8 mouse cellular contexts compared by ENCODE assay signal in the genomic region with DNA sequence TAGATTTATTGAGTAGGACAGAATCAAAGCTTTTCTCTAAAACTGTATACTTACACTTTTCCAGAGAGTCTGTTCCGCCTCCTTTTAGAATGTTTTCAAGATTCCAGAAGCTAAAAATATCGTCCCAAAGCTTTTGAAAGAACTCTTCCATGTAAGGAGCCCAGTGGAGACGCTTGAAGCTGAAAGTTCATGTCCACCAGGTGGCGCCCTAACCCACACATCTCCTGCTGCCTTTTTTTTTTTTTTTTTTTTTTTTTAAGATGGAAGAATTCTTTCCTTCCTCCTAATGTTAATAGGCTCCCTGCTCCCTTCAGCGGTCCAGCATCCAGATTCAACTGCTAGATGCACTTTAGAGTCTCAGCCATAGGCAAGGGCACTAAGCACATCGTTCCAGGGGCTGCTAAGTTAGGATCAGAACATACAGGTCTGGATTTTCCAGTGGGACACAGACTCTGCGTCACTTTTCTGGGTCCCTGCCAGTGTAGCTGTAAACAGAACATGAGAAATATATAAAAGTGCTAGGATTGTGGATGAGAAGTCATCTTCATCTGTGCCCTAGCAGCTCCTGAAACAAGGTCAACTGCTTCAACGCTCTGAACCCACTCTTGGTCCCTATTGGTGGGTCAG. TPM values are rescaled to one million over a fixed set of nuclear protein-coding genes. Genes with fewer than 3 reads are reported as not detected.
A peak's percentile ranks its signal among the peaks of the same experiment; 100 is the strongest.
DNase-seq lines count a peak whose midpoint lies in the region; ATAC-seq and TF ChIP-seq lines count a peak whose summit lies in the region.

No protein-coding gene starts in this region.

- H3K4me1 ChIP-seq in forebrain, embryonic 10.5 days, result peaks cover 28% of the 10 kb centered on the region
- H3K4me1 ChIP-seq in forebrain, embryonic 13.5 days, result peaks cover 17% of the 10 kb centered on the region
- H3K4me1 ChIP-seq in heart, embryonic 13.5 days, result peaks cover 36% of the 10 kb centered on the region
- no peaks in the 10 kb centered on the region for H3K4me1 ChIP-seq in midbrain, postnatal 0 days (ENCODE audit: insufficient read depth, low read length)
- H3K4me1 ChIP-seq in stomach, embryonic 15.5 days, result peaks cover 21% of the 10 kb centered on the region

- H3K27ac ChIP-seq in forebrain, embryonic 10.5 days, result no peak overlapping the region
- no peak overlapping the region for H3K27ac ChIP-seq in forebrain, embryonic 13.5 days
- peak overlapping the region; percentile 17; the same call in 1 of the 2 replicates for H3K27ac ChIP-seq in heart, embryonic 13.5 days (replicated peaks)
- H3K27ac ChIP-seq in midbrain, postnatal 0 days (ENCODE audit: low read depth, low read length), result no peak overlapping the region
- H3K27ac ChIP-seq in stomach, embryonic 15.5 days, result peak overlapping the region; percentile 40

- H3K27me3 ChIP-seq in forebrain, embryonic 10.5 days (ENCODE audit: poor library complexity, severe bottlenecking), result peaks cover 45% of the 10 kb centered on the region
- peaks cover 35% of the 10 kb centered on the region for H3K27me3 ChIP-seq in forebrain, embryonic 13.5 days
- H3K27me3 ChIP-seq in heart, embryonic 13.5 days (replicated peaks), result no peaks in the 10 kb centered on the region; the same call in 1 of the 2 replicates
- H3K27me3 ChIP-seq in midbrain, postnatal 0 days (ENCODE audit: insufficient read depth, low read length), result peaks cover 4% of the 10 kb centered on the region; the same call in 1 of the 2 replicates
- 0 out of 2 replicates have a peak, but pooled peaks cover 3% of the 10 kb centered on the region for H3K27me3 ChIP-seq in stomach, embryonic 15.5 days (replicated peaks)

- H3K9me3 ChIP-seq in forebrain, embryonic 10.5 days, result no peaks in the 10 kb centered on the region
- no peaks in the 10 kb centered on the region for H3K9me3 ChIP-seq in forebrain, embryonic 13.5 days (replicated peaks)
- H3K9me3 ChIP-seq in heart, embryonic 13.5 days, result no peaks in the 10 kb centered on the region
- H3K9me3 ChIP-seq in midbrain, postnatal 0 days (ENCODE audit: low read length), result no peaks in the 10 kb centered on the region
- H3K9me3 ChIP-seq in stomach, embryonic 15.5 days, result no peaks in the 10 kb centered on the region

- no peak overlapping the region for H3K9ac ChIP-seq in forebrain, embryonic 13.5 days
- no peak overlapping the region; the same call in 1 of the 2 replicates for H3K9ac ChIP-seq in heart, embryonic 13.5 days
- no peak overlapping the region for H3K9ac ChIP-seq in midbrain, postnatal 0 days (replicated peaks; ENCODE audit: low read length, poor library complexity, severe bottlenecking)
- H3K9ac ChIP-seq in stomach, embryonic 15.5 days, result no peak overlapping the region

- no peak overlapping the region for H3K4me2 ChIP-seq in forebrain, embryonic 13.5 days
- peak overlapping the region; percentile 27 for H3K4me2 ChIP-seq in heart, embryonic 13.5 days
- H3K4me2 ChIP-seq in midbrain, postnatal 0 days (ENCODE audit: low read depth, low read length, poor library complexity, severe bottlenecking), result no peak overlapping the region
- no peak overlapping the region for H3K4me2 ChIP-seq in stomach, embryonic 15.5 days

- TF ChIP-seq CTCF in midbrain, postnatal 0 days (IDR thresholded peaks at IDR 0.05), result peak; percentile 85

- no peak overlapping the region for H3K4me3 ChIP-seq in forebrain, embryonic 10.5 days
- no peak overlapping the region for H3K4me3 ChIP-seq in forebrain, embryonic 13.5 days
- no peak overlapping the region for H3K4me3 ChIP-seq in heart, embryonic 13.5 days
- no peak overlapping the region for H3K4me3 ChIP-seq in midbrain, postnatal 0 days (ENCODE audit: low read depth, low read length)
- no peak overlapping the region for H3K4me3 ChIP-seq in stomach, embryonic 15.5 days (replicated peaks)

- WGBS in forebrain, embryonic 10.5 days, result 27% methylated on average over 8 of the region's 8 CpGs
- WGBS in forebrain, embryonic 13.5 days, result 30% methylated on average over 8 of the region's 8 CpGs
- 29% methylated on average over 8 of the region's 8 CpGs for WGBS in heart, embryonic 13.5 days
- WGBS in midbrain, postnatal 0 days, result 27% methylated on average over 8 of the region's 8 CpGs
- 18% methylated on average over 8 of the region's 8 CpGs for WGBS in stomach, embryonic 15.5 days

- peak; percentile 73 for DNase-seq in forebrain, embryonic 10.5 days (ENCODE audit: extremely low spot score, low spot score)
- DNase-seq in ZHBTc4 (ENCODE audit: low read depth, low spot score), result peak; percentile 91
- peak; percentile 90 for DNase-seq in embryo, embryonic 10 days (ENCODE audit: low spot score)
- DNase-seq in left cerebral cortex, adult 11 months (ENCODE audit: low spot score), result peak; percentile 83
- peak; percentile 89 for DNase-seq in midbrain, postnatal 0 days (ENCODE audit: low spot score)

- H3K36me3 ChIP-seq in forebrain, embryonic 10.5 days (replicated peaks), result no peaks in the 10 kb centered on the region
- H3K36me3 ChIP-seq in forebrain, embryonic 13.5 days (ENCODE audit: poor library complexity, severe bottlenecking), result no peaks in the 10 kb centered on the region
- peaks cover under 1% of the 10 kb centered on the region; the same call in 1 of the 2 replicates for H3K36me3 ChIP-seq in heart, embryonic 13.5 days
- H3K36me3 ChIP-seq in midbrain, postnatal 0 days (ENCODE audit: insufficient read depth, low read length), result no peaks in the 10 kb centered on the region
- no peaks in the 10 kb centered on the region for H3K36me3 ChIP-seq in stomach, embryonic 15.5 days

- no peak for ATAC-seq in forebrain, embryonic 13.5 days
- ATAC-seq in heart, embryonic 13.5 days (ENCODE audit: extremely low read depth, insufficient number of reproducible peaks, low FRiP score, low TSS enrichment), result no peak
- no peak for ATAC-seq in midbrain, postnatal 0 days (ENCODE audit: low FRiP score)
- no peak for ATAC-seq in stomach, embryonic 15.5 days (ENCODE audit: insufficient read depth, low FRiP score, low read depth)

RNA-seq across cellular contexts. Expression of gene Marveld1, which starts 2.5 kb away (rescaled TPM):
- polyA plus RNA-seq in forebrain, embryonic 10.5 days (2016; fragmentation: Nextera tagmentation; extraction: Ambion mirVana), result 2.4 and 3.1 TPM in 2 replicates
- 1.7 and 2.0 TPM in 2 replicates for polyA plus RNA-seq in forebrain, embryonic 13.5 days (2015; fragmentation: Nextera tagmentation; extraction: Ambion mirVana)
- polyA plus RNA-seq in heart, embryonic 13.5 days (2015; fragmentation: Nextera tagmentation; extraction: Ambion mirVana), result 7.4 and 7.7 TPM in 2 replicates
- 14.7 and 15.1 TPM in 2 replicates for total RNA-seq in midbrain, postnatal 0 days (2014; rRNA removed)
- polyA plus RNA-seq in midbrain, postnatal 0 days (2015; fragmentation: Nextera tagmentation; extraction: Ambion mirVana), result 2.9 and 3.6 TPM in 2 replicates
- 19.3 and 21.0 TPM in 2 replicates for polyA plus RNA-seq in stomach, embryonic 15.5 days (2015; fragmentation: Nextera tagmentation; extraction: Ambion mirVana)

RNA-seq across cellular contexts. Expression of gene Avpi1, which starts 15.8 kb away (rescaled TPM):
- polyA plus RNA-seq in forebrain, embryonic 10.5 days (2016; fragmentation: Nextera tagmentation; extraction: Ambion mirVana), result 23.5 and 23.9 TPM in 2 replicates
- polyA plus RNA-seq in forebrain, embryonic 13.5 days (2015; fragmentation: Nextera tagmentation; extraction: Ambion mirVana), result 10.1 and 10.3 TPM in 2 replicates
- polyA plus RNA-seq in heart, embryonic 13.5 days (2015; fragmentation: Nextera tagmentation; extraction: Ambion mirVana), result 30.6 and 34.2 TPM in 2 replicates
- 9.3 and 11.5 TPM in 2 replicates for total RNA-seq in midbrain, postnatal 0 days (2014; rRNA removed)
- polyA plus RNA-seq in midbrain, postnatal 0 days (2015; fragmentation: Nextera tagmentation; extraction: Ambion mirVana), result 11.9 and 13.7 TPM in 2 replicates
- polyA plus RNA-seq in stomach, embryonic 15.5 days (2015; fragmentation: Nextera tagmentation; extraction: Ambion mirVana), result 42.5 and 44.7 TPM in 2 replicates

RNA-seq across cellular contexts. Expression of gene Zfyve27, which starts 19.1 kb away (rescaled TPM):
- 27.0 and 30.3 TPM in 2 replicates for polyA plus RNA-seq in forebrain, embryonic 10.5 days (2016; fragmentation: Nextera tagmentation; extraction: Ambion mirVana)
- polyA plus RNA-seq in forebrain, embryonic 13.5 days (2015; fragmentation: Nextera tagmentation; extraction: Ambion mirVana), result 43.5 and 45.6 TPM in 2 replicates
- 20.2 and 22.2 TPM in 2 replicates for polyA plus RNA-seq in heart, embryonic 13.5 days (2015; fragmentation: Nextera tagmentation; extraction: Ambion mirVana)
- total RNA-seq in midbrain, postnatal 0 days (2014; rRNA removed), result 71.8 and 83.9 TPM in 2 replicates
- 48.8 and 50.6 TPM in 2 replicates for polyA plus RNA-seq in midbrain, postnatal 0 days (2015; fragmentation: Nextera tagmentation; extraction: Ambion mirVana)
- polyA plus RNA-seq in stomach, embryonic 15.5 days (2015; fragmentation: Nextera tagmentation; extraction: Ambion mirVana), result 24.6 and 25.2 TPM in 2 replicates

RNA-seq across cellular contexts. Expression of gene Pi4k2a, which starts 54.4 kb away (rescaled TPM):
- polyA plus RNA-seq in forebrain, embryonic 10.5 days (2016; fragmentation: Nextera tagmentation; extraction: Ambion mirVana), result 21.3 and 23.3 TPM in 2 replicates
- 16.5 and 21.7 TPM in 2 replicates for polyA plus RNA-seq in forebrain, embryonic 13.5 days (2015; fragmentation: Nextera tagmentation; extraction: Ambion mirVana)
- polyA plus RNA-seq in heart, embryonic 13.5 days (2015; fragmentation: Nextera tagmentation; extraction: Ambion mirVana), result 14.5 and 16.9 TPM in 2 replicates
- total RNA-seq in midbrain, postnatal 0 days (2014; rRNA removed), result 19.3 and 21.9 TPM in 2 replicates
- polyA plus RNA-seq in midbrain, postnatal 0 days (2015; fragmentation: Nextera tagmentation; extraction: Ambion mirVana), result 30.6 and 33.0 TPM in 2 replicates
- polyA plus RNA-seq in stomach, embryonic 15.5 days (2015; fragmentation: Nextera tagmentation; extraction: Ambion mirVana), result 22.0 and 24.0 TPM in 2 replicates

RNA-seq across cellular contexts. Expression of gene Sfrp5, which starts 57.4 kb away (rescaled TPM):
- polyA plus RNA-seq in forebrain, embryonic 10.5 days (2016; fragmentation: Nextera tagmentation; extraction: Ambion mirVana), result 0.14 TPM in 1 of 2 replicates, not detected in the other
- polyA plus RNA-seq in forebrain, embryonic 13.5 days (2015; fragmentation: Nextera tagmentation; extraction: Ambion mirVana), result 0.21 TPM in 1 of 2 replicates, not detected in the other
- polyA plus RNA-seq in heart, embryonic 13.5 days (2015; fragmentation: Nextera tagmentation; extraction: Ambion mirVana), result 4.4 and 5.4 TPM in 2 replicates
- 1.6 and 3.8 TPM in 2 replicates for total RNA-seq in midbrain, postnatal 0 days (2014; rRNA removed)
- 2.7 and 2.8 TPM in 2 replicates for polyA plus RNA-seq in midbrain, postnatal 0 days (2015; fragmentation: Nextera tagmentation; extraction: Ambion mirVana)
- 9.4 and 16.0 TPM in 2 replicates for polyA plus RNA-seq in stomach, embryonic 15.5 days (2015; fragmentation: Nextera tagmentation; extraction: Ambion mirVana)

Comparison
In these comparisons a context has a peak if more than half of its experiments do, and no peak if none do; other contexts are left out.
1. H3K27ac ChIP-seq: peak in heart, embryonic 13.5 days (single experiment) and stomach, embryonic 15.5 days (single experiment); none in forebrain, embryonic 10.5 days (single experiment), forebrain, embryonic 13.5 days (single experiment) and midbrain, postnatal 0 days (single experiment).
2. Peak in every context shown above with its lines, with median percentiles within 50 percentile points of each other: DNase-seq.